Mouse (Mus musculus): ENCODE data around the gene Pcyox1.
"Not testable (repeated sequence)": the region's sequence is repeated elsewhere in the genome, so short reads cannot be mapped to it uniquely, and the experiment has no call there.

The Pcyox1 gene

DNA sequence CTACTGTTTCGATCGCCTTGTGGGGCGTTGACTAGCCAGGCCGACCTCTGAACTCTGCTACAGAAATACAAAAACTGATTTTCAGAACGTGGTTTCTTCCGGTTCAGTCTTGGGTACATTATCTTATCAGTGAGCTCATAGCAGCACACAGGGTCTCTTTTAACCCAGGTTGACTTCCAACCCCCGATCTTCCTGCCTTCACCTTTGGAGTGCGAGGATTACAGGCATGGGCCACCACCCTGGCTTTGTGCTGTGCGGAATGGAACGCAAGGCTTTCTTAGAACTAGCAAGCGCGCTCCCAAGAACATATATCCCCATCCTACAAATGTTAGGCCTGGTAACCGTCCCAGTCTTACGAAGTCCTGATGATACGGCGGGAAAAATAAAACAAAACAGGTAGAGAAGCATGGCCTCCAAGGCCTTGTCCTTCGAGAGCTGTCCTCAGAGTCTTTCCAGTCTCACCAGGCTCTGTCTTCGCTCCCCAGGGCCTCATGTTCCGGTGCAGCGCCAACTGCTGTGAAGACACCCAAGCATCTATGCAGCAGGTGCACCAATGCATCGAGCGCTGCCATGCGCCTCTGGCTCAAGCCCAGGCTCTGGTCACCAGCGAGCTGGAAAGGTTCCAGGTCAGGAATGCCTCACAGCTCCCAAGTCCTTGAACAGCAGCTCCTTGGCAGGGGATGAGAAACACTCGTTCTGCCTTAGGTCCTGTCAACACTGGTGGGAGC is 30.7 kb downstream of the Pcyox1 start:
- peak; percentile 38 to 62 for DNase-seq

GRCm38 (mm10) chr6:86365371-86366124 is 31.4 kb downstream of the Pcyox1 start, which contains the start of gene Fam136a:
TSS of gene Fam136a (plus strand) at chr6:86365646.
- DNase-seq = peak; percentile 97

DNA sequence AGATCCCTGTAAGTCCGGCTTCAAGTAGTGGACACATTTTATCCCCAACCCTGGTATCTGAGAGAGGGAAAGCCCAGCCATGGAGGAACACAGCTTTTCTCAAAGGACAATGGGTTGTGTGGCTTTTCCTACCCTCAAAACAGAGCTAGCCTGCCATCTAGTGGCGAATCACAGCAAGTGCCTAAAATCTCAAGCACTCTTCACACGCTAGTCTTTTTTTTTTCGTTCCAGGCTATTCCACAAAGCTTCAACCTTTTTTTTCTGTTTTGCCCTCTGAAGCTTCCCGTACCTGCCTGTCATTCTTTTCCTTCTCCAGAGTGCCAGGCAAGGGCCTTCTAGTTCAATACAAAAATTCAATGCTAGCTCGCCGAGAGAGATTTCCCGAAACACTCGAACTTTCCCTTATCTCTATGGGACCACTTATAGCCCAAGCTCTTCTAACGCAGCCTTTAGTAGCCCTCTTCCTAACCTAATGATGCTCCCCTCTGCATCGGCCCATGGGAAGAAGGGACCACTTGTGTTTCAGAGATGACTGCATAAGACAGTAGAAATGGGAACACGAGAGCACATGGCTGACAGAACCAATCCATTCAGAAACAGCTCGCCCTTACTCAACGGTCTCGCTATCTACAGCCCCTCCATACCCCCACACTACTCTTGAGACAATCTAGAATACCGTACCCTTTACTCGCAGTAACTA is 32.4 kb downstream of the Pcyox1 start:
- DNase-seq = peak; percentile 76 to 85

GRCm38 (mm10) chr6:86361373-86361772 is 35.6 kb downstream of the Pcyox1 start:
- no peak for DNase-seq

DNA sequence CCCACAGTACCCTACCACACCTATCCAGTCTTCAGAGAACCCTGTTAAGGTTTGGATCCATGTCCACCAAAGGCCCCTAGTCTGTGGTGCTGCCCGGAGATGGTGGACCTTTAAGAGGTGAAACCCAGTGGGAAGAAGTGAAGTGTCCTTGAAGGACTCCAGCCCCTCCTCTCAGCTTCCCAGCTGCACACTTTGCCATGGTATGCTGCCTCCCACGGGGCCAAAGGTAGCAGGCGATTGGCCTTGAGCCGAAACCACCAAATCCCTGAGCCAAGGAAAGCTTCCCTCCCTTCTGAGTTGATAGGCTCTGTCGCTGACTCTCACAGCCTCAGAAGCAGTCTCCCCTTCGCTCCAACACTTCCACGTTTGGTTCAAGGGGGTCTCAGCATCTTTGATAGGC is 36.3 kb downstream of the Pcyox1 start:
- DNase-seq = no peak

DNA sequence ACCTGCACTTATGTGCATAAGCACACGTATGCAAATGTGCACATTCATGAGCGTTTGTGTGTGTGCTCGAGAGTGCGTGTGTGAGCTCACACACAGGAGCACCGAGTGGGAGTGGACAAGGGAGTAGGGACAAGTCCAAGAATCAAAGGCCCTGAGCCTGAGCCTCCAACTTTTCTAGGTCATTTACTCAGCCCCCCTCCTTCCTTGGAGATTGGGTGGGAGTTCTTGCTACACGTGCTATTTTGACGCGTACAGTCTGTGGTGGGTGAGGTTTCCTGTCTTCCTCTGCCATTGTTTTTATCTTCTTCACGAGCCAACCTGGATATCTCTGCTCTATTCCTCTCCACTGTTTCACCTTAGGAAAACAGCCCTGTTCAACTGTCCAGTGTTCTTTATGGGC is 40.0 kb downstream of the Pcyox1 start:
- no peak for DNase-seq

DNA sequence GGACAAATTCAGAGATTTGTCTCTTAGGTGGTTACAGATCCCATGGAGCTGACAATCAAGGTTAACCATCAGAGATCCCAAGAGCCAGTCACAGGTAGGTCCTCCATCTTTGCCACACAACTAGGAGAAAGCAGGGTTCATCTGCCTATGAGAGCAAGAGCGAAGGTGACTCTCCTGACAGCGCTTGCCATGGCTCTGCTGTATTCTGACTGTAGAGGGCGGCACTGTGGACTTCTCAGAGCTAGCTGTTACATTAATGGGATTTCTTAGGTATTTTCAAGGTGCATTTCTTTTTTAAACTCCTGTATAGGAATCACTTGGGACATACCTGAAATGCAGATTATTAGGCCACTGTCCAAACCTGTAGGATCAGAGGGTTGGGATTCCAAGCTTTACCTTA is 42.0 kb downstream of the Pcyox1 start:
- DNase-seq = no peak

GRCm38 (mm10) chr6:86349257-86349656 is 47.7 kb downstream of the Pcyox1 start:
- DNase-seq = no peak

- no peak for DNase-seq
These were observed 50.9 kb downstream of the Pcyox1 start for GRCm38 (mm10) chr6:86346063-86346462.

- DNase-seq = no peak
These were observed 53.3 kb downstream of the Pcyox1 start for GRCm38 (mm10) chr6:86343656-86344055.

DNA sequence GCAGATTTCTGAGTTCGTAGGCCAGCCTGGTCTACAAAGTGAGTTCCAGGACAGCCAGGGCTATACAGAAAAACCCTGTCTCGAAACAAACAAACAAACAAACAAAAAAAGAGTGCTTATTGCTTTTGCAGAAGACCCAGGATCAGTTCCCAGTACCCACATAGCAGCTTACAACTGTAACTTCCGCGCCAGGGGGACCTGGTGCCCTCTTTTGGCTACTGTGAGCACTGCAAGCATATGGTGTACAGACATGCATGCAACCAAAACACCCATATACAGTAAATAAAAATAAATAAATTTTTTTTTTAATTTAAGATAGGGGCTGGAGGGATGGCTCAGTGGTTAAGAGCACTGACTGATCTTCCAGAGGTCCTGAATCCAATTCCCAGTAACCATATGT is 60.6 kb downstream of the Pcyox1 start:
- DNase-seq = not testable (repeated sequence)

All from lung, postnatal 4 days (tissue).